Comparison of ENCODE assay signal across 29 mouse cellular contexts in genomic region chr17:26834966-26835755, GRCm38 (mm10). TPM values are rescaled to one million over a fixed set of nuclear protein-coding genes. Genes with fewer than 3 reads are reported as not detected.
DNase-seq lines count a peak whose midpoint lies in the region; ATAC-seq lines count a peak whose summit lies in the region.
"Had no signal": no experiment of that assay in that cellular context is flagged by ENCODE, and none has a peak within 500 bp of the region (broad histone marks: within the 10 kb centered on the region; RNA-seq: fewer than 3 reads in every experiment).

No protein-coding gene starts in this region.

- H3K9ac ChIP-seq in heart, embryonic 13.5 days, result peak overlapping the region; percentile 100; the same call in 1 of the 2 replicates
- H3K9ac ChIP-seq: forebrain, embryonic 15.5 days; hindbrain, embryonic 15.5 days; intestine, embryonic 15.5 days had no signal

- H3K27ac ChIP-seq in heart, embryonic 13.5 days (replicated peaks), result peak overlapping the region; percentile 32; the same call in 1 of the 2 replicates
- H3K27ac ChIP-seq: forebrain, embryonic 15.5 days; hindbrain, embryonic 15.5 days; intestine, embryonic 15.5 days; layer of hippocampus, adult 2 months had no signal

- H3K36me3 ChIP-seq in heart, embryonic 13.5 days, result peaks cover 69% of the 10 kb centered on the region
- H3K36me3 ChIP-seq: forebrain, embryonic 15.5 days; G1E; hindbrain, embryonic 15.5 days; intestine, embryonic 15.5 days had no signal

- intact Hi-C loops in heart, postnatal 36 days (cut with DNase I), result no loop called here
- intact Hi-C loops in heart, postnatal 10 days (cut with DNase I), result no loop called here

- no peak overlapping the region for H3K4me3 ChIP-seq in heart, embryonic 13.5 days
- H3K4me3 ChIP-seq: forebrain, embryonic 15.5 days; hindbrain, embryonic 15.5 days; intestine, embryonic 15.5 days; layer of hippocampus, adult 2 months had no signal

- ATAC-seq in heart, embryonic 13.5 days (ENCODE audit: extremely low read depth, insufficient number of reproducible peaks, low FRiP score, low TSS enrichment), result no peak
- ATAC-seq: forebrain, embryonic 15.5 days; intestine, embryonic 15.5 days had no signal

- 21% methylated on average over 3 of the region's 9 CpGs for WGBS in heart, embryonic 13.5 days

- peaks cover 9% of the 10 kb centered on the region for H3K9me3 ChIP-seq in heart, embryonic 13.5 days
- H3K9me3 ChIP-seq: forebrain, embryonic 15.5 days; hindbrain, embryonic 15.5 days; intestine, embryonic 15.5 days had no signal

- DNase-seq in adrenal gland, postnatal 25 days, result peak; percentile 35
- DNase-seq in adrenal gland, postnatal 4 days (ENCODE audit: low spot score in 2 of 2), result no peak
- no peak for DNase-seq in heart, postnatal 36 days
- DNase-seq in adrenal gland, postnatal 36 days, result peak; percentile 45 to 57
- DNase-seq in heart, postnatal 10 days, result peak; percentile 26 to 27
- DNase-seq in gastrocnemius, adult 8-10 months (ENCODE audit: low spot score in 2 of 2), result no peak
- DNase-seq: cerebellum, adult 8-10 months; cerebellum, postnatal 36 days; embryo, embryonic 11 days; gastrocnemius, postnatal 25 days; kidney, postnatal 25 days; lung, postnatal 4 days had no signal

- H3K4me1 ChIP-seq in heart, embryonic 13.5 days, result peaks cover 20% of the 10 kb centered on the region

- peaks cover 65% of the 10 kb centered on the region for H3K27me3 ChIP-seq in heart, embryonic 13.5 days (replicated peaks)

- peak overlapping the region; percentile 83; the same call in 1 of the 2 replicates for H3K4me2 ChIP-seq in heart, embryonic 13.5 days
- H3K4me2 ChIP-seq: forebrain, embryonic 15.5 days; hindbrain, embryonic 15.5 days; intestine, embryonic 15.5 days had no signal

RNA-seq across cellular contexts. Expression of gene Nkx2-5, which starts 9.6 kb away (rescaled TPM):
- total RNA-seq in adrenal gland, postnatal 25 days (2021), result not detected in 2 replicates
- not detected for total RNA-seq in adrenal gland, postnatal 4 days (2021)
- 136 and 142 TPM in 2 replicates for polyA plus RNA-seq in heart, embryonic 13.5 days (2015; fragmentation: Nextera tagmentation; extraction: Ambion mirVana)
- 10 to 100 TPM; 80.7 TPM for total RNA-seq in heart, postnatal 36 days (2021)
- not detected for total RNA-seq in adrenal gland, postnatal 36 days (2021)
- total RNA-seq in heart, postnatal 10 days (2021), result 10 to 100 TPM; 77.5 to 93.1 TPM
- total RNA-seq in gastrocnemius, adult 8-10 months (2022), result not detected
- total RNA-seq: G1E; gastrocnemius, postnatal 25 days; hematopoietic stem cell, adult 5-6 weeks; layer of hippocampus, adult 2 months; layer of hippocampus, postnatal 25 days; liver, adult 2 months; megakaryocyte-erythroid progenitor cell, adult 5-6 weeks; midbrain, postnatal 0 days had no signal
- polyA plus RNA-seq: brain, embryonic 14.5 days; forebrain, embryonic 15.5 days; G1E; intestine, embryonic 15.5 days; kidney, embryonic 14.5 days; limb, embryonic 11.5 days; liver, adult 2 months; liver, embryonic 16.5 days; midbrain, postnatal 0 days; neural tube, embryonic 14.5 days; testis, adult 2 months had no signal

RNA-seq across cellular contexts. Expression of gene Bnip1, which starts 54.3 kb away (rescaled TPM):
- total RNA-seq in adrenal gland, postnatal 25 days (2021), result 27.8 and 30.6 TPM in 2 replicates
- 10 to 100 TPM; 37.8 to 38.3 TPM for total RNA-seq in adrenal gland, postnatal 4 days (2021)
- 56.6 and 60.5 TPM in 2 replicates for polyA plus RNA-seq in heart, embryonic 13.5 days (2015; fragmentation: Nextera tagmentation; extraction: Ambion mirVana)
- total RNA-seq in heart, postnatal 36 days (2021), result 10 to 100 TPM; 24.5 to 27.2 TPM
- 10 to 100 TPM; 24.7 to 27.2 TPM for total RNA-seq in adrenal gland, postnatal 36 days (2021)
- 10 to 100 TPM; 35.7 to 38.2 TPM for total RNA-seq in heart, postnatal 10 days (2021)
- total RNA-seq in gastrocnemius, adult 8-10 months (2022), result 10 to 100 TPM; 21.9 to 33.2 (median 30.4) TPM

Comparison
In these comparisons a context has a peak if more than half of its experiments do, and no peak if none do; other contexts are left out.
1. DNase-seq: peak in adrenal gland, postnatal 25 days (single experiment), adrenal gland, postnatal 36 days (2 of 2) and heart, postnatal 10 days (2 of 2); none in adrenal gland, postnatal 4 days (0 of 2), heart, postnatal 36 days (0 of 2) and gastrocnemius, adult 8-10 months (0 of 2).
2. RNA of gene Nkx2-5, which starts 9.6 kb away (total RNA-seq): 77.5 to 93.1 TPM in heart, postnatal 10 days and 80.7 TPM in heart, postnatal 36 days; not detected in adrenal gland, postnatal 25 days, not detected in adrenal gland, postnatal 4 days, not detected in adrenal gland, postnatal 36 days and not detected in gastrocnemius, adult 8-10 months; every median in the first group is over 10 times any median in the second.